In the genomic region with DNA sequence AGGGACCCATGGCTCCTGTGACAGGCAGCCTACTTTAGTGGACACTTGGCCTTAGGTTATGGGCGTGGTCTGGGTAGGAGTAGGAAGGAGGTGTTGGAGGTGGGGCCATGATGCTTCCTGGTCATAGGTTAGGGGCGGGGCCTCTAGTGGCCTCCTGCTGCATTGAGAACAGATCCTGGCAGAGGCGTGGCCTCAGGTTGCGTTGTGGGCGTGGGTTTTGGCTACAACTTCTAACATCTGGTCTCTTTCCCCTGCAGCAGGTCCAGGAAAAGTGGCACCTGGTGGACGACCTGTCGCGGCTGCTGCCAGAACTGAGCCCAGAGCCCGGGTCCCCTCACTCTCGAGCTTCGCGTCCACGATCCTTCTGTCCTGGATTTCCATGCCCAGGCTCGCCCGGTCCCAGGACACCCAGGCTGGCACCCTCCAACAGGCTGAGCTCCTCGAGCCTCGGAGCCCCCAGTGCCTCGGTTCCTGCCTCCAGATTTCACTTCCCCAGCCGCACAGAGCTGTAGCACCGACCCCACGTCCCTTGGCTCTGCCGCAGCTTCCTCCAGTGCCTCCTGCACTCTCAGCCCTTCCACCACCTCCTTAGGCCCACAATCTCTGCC, we compare ENCODE assay signal across 8 mouse cellular contexts. TPM values are rescaled to one million over a fixed set of nuclear protein-coding genes. Genes with fewer than 3 reads are reported as not detected.
DNase-seq lines count a peak whose midpoint lies in the region; ATAC-seq lines count a peak whose summit lies in the region.

No protein-coding gene starts in this region.

- DNase-seq in adrenal gland, adult 2 months: peak; percentile 73
- DNase-seq in adrenal gland, adult 18-20 months (ENCODE audit: low spot score in 2 of 2): no peak
- DNase-seq in NIH3T3 (ENCODE audit: low read depth) (peak; percentile 48), liver (peak; percentile 96)
- DNase-seq in natural killer cell, adult 2 months (ENCODE audit: low spot score in 2 of 2): peak; percentile 73 to 83
- no peak for DNase-seq in gastrocnemius, postnatal 10 days

- ATAC-seq in hematopoietic stem cell, adult 5-6 weeks (replicated peaks in 1 of 2; ENCODE audit: insufficient read depth in 1 of 2, low FRiP score in 2 of 2, low TSS enrichment in 1 of 2, low read depth in 1 of 2, poor library complexity in 2 of 2, severe bottlenecking in 2 of 2): peak; percentile 66 to 85
- no peak for ATAC-seq in cerebellum, adult (ENCODE audit: insufficient number of reproducible peaks, low FRiP score, low TSS enrichment)

RNA-seq across cellular contexts. Expression of gene 6030468B19Rik, which starts 5.1 kb away (rescaled TPM):
- not detected for total RNA-seq in adrenal gland, adult 2 months (2021)
- not detected in 2 replicates for polyA plus RNA-seq in adrenal gland, adult 2 months (2012; rRNA removed)
- not detected for total RNA-seq in adrenal gland, adult 18-20 months (2021)
- 0.30 TPM in 1 of 2 replicates, not detected in the other for total RNA-seq in hematopoietic stem cell, adult 5-6 weeks (2017)
- total RNA-seq in gastrocnemius, postnatal 10 days (2021): not detected

RNA-seq across cellular contexts. Expression of gene Tmc6, which starts 10.4 kb away (rescaled TPM):
- 10 to 100 TPM; 22.3 to 28.5 TPM for total RNA-seq in adrenal gland, adult 2 months (2021)
- 45.1 and 47.7 TPM in 2 replicates for polyA plus RNA-seq in adrenal gland, adult 2 months (2012; rRNA removed)
- 10 to 100 TPM; 24.1 to 27.0 TPM for total RNA-seq in adrenal gland, adult 18-20 months (2021)
- 12.6 and 23.0 TPM in 2 replicates for total RNA-seq in hematopoietic stem cell, adult 5-6 weeks (2017)
- 10 to 100 TPM; 17.2 to 20.9 TPM for total RNA-seq in gastrocnemius, postnatal 10 days (2021)

RNA-seq across cellular contexts. Expression of gene Tmc8, which starts 10.5 kb away (rescaled TPM):
- total RNA-seq in adrenal gland, adult 2 months (2021): 1 to 10 TPM; 2.3 to 3.1 TPM
- 12.3 and 13.8 TPM in 2 replicates for polyA plus RNA-seq in adrenal gland, adult 2 months (2012; rRNA removed)
- 1 to 10 TPM; 3.2 to 4.3 TPM for total RNA-seq in adrenal gland, adult 18-20 months (2021)
- total RNA-seq in hematopoietic stem cell, adult 5-6 weeks (2017): 1.5 and 2.9 TPM in 2 replicates
- 1 to 10 TPM; 1.2 to 1.7 TPM for total RNA-seq in gastrocnemius, postnatal 10 days (2021)

RNA-seq across cellular contexts. Expression of gene Gm20708, which starts 17.1 kb away (rescaled TPM):
- total RNA-seq in adrenal gland, adult 2 months (2021): 1 to 10 TPM in 1 of 2 experiments, under 1 TPM in 1; 0.59 to 1.0 TPM
- polyA plus RNA-seq in adrenal gland, adult 2 months (2012; rRNA removed): 0.08 TPM in 1 of 2 replicates, not detected in the other
- under 1 TPM in 1 of 2 experiments, not detected in 1; 0.80 TPM for total RNA-seq in adrenal gland, adult 18-20 months (2021)
- 1.9 TPM in 1 of 2 replicates, not detected in the other for total RNA-seq in hematopoietic stem cell, adult 5-6 weeks (2017)
- total RNA-seq in gastrocnemius, postnatal 10 days (2021): 1 to 10 TPM; 1.2 to 3.3 TPM

RNA-seq across cellular contexts. Expression of gene Syngr2, which starts 17.1 kb away (rescaled TPM):
- 10 to 100 TPM; 77.3 to 95.7 TPM for total RNA-seq in adrenal gland, adult 2 months (2021)
- 171 and 220 TPM in 2 replicates for polyA plus RNA-seq in adrenal gland, adult 2 months (2012; rRNA removed)
- total RNA-seq in adrenal gland, adult 18-20 months (2021): 100 to 1,000 TPM in 1 of 2 experiments, 10 to 100 TPM in 1; 65.4 to 101 TPM
- 81.0 and 97.1 TPM in 2 replicates for total RNA-seq in hematopoietic stem cell, adult 5-6 weeks (2017)
- total RNA-seq in gastrocnemius, postnatal 10 days (2021): 10 to 100 TPM; 90.3 to 95.1 TPM

Comparison
In these comparisons a context has a peak if more than half of its experiments do, and no peak if none do; other contexts are left out.
1. DNase-seq: peak in adrenal gland, adult 2 months (single experiment), NIH3T3 (single experiment), liver (single experiment) and natural killer cell, adult 2 months (2 of 2); none in adrenal gland, adult 18-20 months (0 of 2) and gastrocnemius, postnatal 10 days (single experiment).